Mouse (Mus musculus) urinary bladder, adult 18-20 months (tissue): ENCODE results near the gene Rps21.

Experiments used
- DNase-seq, 2 experiments: peaks; one replicate each; pipeline ENCODE4 v3.0.0; 2022; ENCODE audit warnings: low spot score in 2 of 2, mixed read lengths in 2 of 2

Gene Rps21

GRCm38 (mm10) chr2:180229129-180229528 is 28.0 kb upstream of the Rps21 start:
- DNase-seq, result no peak

DNA sequence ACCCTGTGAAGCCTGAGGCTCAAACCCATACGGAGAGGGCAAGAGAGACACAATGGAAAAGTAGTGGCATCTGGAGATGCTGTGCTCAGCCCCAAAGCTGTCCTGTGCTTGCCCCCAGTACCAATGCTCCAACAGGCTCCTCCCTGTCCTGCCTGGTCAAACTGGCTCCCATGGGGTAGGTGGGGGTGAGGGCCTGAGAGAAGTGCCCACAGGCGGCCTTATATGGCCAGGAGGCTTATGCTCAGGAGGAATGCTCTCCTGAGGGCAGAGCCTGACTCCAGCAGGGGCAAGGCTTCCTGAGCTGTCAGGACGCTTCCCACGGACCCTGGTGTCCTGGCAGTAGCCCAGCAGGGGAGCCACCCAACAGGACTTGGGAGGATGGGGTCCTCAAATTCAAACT is 26.7 kb upstream of the Rps21 start:
- no peak for DNase-seq

- DNase-seq, result no peak
Observed at GRCm38 (mm10) chr2:180233101-180233904, 23.9 kb upstream of the Rps21 start.

- DNase-seq, result no peak
Observed at GRCm38 (mm10) chr2:180234353-180234752, 22.8 kb upstream of the Rps21 start.

GRCm38 (mm10) chr2:180234980-180235379 is 22.2 kb upstream of the Rps21 start:
- no peak for DNase-seq

DNA sequence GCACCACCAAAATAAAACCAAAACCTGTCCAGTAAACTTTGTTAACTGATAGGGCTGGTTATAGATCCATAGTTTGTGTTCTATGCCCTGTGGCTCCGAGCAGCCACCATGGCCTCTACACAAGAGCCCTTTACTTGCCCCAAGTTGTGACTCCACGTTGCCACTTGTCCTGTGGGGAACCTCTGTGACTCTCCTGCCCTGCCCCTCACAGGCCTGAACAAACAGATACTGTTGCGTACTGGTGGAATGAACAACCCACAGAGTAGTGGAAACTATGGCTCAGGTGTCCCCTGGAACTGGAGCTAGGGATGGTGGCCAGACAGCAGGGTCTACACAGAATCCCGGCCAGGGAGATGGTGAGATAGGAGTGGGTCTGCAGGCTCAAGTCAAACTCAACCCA is 21.4 kb upstream of the Rps21 start:
- no peak for DNase-seq

- DNase-seq, result no peak
Observed at GRCm38 (mm10) chr2:180236500-180236899, 20.7 kb upstream of the Rps21 start.

DNA sequence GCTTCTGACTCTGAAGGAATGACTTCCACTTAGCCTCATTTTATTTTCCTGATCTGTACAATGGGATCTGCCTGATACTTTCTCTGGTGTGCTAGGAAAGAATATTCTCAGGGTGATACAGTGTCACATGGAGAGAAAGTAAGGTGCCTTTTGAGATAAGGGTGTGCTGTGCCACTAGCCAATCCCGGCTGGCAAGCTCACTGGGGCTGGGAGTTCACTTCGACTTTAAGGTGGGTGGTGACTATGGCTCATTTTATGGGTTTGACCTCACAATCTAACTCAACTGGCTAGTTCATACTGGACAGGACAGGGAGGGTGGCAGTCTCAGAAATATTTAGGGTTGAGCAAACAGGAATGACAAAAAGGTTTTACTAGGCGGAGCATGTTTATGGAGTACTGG is 20.2 kb upstream of the Rps21 start:
- DNase-seq, result no peak

GRCm38 (mm10) chr2:180237601-180238345 is 19.4 kb upstream of the Rps21 start:
- no peak for DNase-seq

- no peak for DNase-seq
Observed at GRCm38 (mm10) chr2:180238591-180238990, 18.6 kb upstream of the Rps21 start.

- DNase-seq, result no peak
Observed at GRCm38 (mm10) chr2:180243108-180243507, 14.1 kb upstream of the Rps21 start.

DNA sequence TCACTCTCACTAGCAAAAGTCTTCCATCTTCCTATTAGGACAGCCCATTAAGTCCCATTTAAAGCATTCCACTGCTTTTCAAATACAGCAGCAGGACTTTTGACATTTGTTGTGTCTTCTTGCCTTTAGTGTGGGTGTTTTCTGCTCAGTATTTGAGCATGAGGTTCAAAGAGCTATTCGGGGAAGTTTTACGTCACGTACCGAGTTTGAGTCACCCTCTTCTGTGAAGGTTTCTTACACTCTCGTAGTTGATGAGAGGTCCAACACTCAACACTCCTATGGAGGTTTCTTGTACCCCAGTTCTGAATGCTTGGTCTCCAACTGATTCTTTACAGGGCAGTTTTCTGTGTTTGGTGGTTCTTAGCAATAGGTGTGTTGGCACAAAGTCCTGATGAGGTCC is 9.3 kb upstream of the Rps21 start:
- DNase-seq, result no peak

DNA sequence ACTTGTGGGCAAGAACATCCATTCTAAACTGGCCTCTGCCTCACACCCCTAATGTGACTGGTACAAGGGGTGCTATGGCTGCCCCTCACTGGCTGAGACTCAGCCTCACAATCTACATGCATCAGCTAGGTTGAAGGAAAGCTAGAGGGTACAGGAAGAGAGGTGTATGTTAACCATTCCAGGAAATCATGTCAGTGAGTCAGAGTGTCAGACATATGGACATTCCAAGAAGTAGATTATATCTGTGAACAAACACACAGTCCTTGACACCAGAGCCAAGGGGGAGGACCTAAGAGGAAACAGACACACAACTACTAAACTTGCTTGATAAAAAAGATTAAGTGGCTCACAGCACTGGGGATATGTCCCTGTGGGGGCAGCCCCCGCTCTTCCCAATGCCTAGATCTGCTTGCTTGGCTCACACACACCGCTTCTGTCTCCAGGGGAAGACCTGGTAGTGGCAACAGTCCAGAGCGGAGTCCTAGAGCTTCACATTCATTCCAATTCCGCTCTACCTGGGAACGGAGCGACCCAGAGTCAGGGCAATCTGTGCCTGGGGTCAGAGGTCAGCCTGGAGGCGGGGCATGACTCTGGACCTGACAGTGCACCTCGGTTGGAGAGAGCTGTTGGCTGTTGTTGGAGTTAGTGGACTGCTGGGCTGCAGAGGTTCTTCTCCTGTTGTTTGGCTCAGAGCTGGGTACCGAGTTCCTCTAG is 8.1 kb upstream of the Rps21 start:
- DNase-seq, result no peak

DNA sequence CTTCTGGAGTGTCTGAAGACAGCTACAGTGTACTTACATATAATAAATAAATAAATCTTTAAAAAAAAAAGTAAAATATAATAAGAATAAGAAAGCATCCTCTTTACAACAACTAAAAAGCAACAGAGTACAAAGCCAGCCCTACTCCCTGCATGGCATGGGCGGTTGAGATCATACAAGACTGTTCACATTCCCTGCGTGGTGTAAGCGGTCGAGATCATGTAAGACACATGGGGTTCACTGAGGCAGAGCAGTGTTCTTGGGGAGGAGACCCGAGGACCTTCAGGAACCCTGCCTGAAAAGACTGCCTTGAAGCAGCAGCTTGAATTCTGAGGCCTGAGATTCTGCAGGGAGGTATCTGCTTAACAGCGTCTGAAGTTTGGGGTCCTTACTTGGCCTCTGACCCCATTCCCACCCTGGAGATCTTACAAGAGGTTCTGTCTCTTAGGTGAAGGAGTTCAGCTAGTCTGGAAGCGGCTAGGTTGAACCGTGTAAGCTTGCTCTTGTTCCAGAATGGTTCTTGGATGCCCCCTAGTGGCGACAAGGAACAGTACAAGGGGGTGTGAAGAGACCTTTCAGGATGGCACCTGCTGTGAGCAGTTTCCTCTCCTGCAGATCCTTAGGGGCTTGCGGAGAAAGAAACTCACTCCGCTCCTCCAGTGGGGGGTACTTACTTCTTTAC is 6.1 kb upstream of the Rps21 start:
- DNase-seq, result peak in 1 of 2 experiments; percentile 73

- no peak for DNase-seq
Observed at GRCm38 (mm10) chr2:180251838-180252237, 5.3 kb upstream of the Rps21 start.

DNA sequence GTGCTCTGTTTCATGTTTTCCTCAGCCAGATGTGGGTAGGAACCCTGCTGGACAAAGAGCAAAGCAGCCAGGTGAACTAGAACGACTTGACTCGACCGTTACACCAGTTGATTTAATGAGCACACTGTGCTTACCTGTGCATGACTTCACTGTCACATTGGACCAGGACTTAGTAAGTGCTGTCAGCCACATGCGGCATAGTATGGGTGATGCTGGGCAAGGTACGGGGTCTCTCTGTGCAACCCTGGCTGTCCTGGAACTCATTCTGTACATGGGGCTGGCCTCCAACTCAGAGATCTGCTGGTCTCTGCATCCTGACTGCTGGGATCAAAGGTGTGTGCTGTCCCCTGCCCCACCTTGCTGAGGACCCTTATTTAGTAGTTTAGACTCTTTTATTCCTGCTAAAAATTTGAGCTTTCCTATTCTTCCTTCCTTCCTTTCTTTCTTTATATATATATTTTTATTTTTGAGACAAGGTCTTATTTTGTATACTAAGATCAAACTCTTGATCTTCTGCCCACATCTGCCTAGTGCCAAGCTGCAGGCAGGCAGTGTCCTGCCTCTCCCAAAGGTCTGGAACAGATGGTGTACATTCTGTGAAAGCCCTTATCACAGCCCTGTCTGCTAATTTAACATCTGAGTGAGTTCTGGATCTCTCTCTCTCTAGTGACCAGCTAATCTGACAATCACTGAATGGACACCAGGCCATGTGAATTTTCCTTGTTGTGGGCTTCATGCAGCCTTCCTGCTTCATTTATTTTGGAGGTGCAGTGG is 2.6 kb upstream of the Rps21 start:
- DNase-seq, result no peak

DNA sequence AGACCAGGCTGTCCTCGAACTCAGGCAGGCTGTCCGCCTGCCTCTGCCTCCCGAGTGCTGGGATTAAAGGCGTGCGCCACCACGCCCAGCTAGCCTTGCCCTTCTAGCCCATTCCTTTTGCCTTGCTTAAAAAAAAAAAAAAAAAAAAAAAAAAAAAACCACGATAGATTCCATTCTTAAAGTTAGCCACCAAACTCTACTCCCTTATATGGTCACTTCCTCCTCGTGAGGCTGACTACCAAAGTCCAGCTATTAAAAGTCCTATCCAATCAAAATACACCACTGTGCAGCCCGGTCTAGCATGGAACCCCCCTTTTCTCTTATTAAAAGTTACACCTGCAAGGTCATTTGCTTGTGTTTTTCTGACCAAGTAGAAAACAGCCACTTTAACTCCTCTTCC is 1.5 kb upstream of the Rps21 start:
- DNase-seq, result no peak

- no peak for DNase-seq
Observed at GRCm38 (mm10) chr2:180256296-180257000, 729 bp upstream of the Rps21 start.

GRCm38 (mm10) chr2:180257963-180258865 is 1.0 kb downstream of the Rps21 start:
- no peak for DNase-seq
